Mouse (Mus musculus) lung, postnatal 0 days (tissue): ENCODE results near the gene Ifi27.

Source experiments
- CTCF ChIP-seq: IDR thresholded peaks from 2 replicates; pipeline ENCODE4 v1.5.1; 2016; ENCODE audit warnings: antibody characterized with exemption, mild to moderate bottlenecking
- EP300 ChIP-seq: IDR thresholded peaks from 2 replicates; pipeline ENCODE4 v1.6.1; 2016; ENCODE audit warnings: antibody characterized with exemption, mild to moderate bottlenecking, control low read depth

DNA sequence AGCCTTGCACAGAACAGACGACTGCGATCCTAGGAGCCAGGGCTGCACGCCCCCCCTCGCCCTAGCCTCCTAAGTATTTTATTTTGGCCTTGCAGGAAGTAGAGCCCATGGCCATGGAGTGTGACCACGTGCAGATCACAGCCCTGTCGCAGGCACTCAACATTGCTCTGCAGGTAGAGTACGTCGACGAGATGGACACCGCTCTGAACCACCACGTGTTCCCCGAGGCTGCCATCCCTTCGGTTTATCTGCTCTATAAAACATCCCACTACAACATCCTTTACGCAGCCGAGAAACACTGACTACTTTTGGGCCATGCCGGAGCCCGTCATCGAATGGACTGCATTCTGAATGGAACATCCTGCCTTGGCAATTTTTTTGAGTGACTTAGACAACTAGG is 29.9 kb upstream of the Ifi27 start:
- TF ChIP-seq CTCF (no peak), EP300 (no peak)
